Mouse (Mus musculus): ENCODE measurements around the gene Zfhx2. TPM values are rescaled to one million over a fixed set of nuclear protein-coding genes. Genes with fewer than 3 reads are reported as not detected.

Gene Zfhx2
- polyA plus RNA-seq, 1 experiment from 2014 or later = 24.5 TPM

DNA sequence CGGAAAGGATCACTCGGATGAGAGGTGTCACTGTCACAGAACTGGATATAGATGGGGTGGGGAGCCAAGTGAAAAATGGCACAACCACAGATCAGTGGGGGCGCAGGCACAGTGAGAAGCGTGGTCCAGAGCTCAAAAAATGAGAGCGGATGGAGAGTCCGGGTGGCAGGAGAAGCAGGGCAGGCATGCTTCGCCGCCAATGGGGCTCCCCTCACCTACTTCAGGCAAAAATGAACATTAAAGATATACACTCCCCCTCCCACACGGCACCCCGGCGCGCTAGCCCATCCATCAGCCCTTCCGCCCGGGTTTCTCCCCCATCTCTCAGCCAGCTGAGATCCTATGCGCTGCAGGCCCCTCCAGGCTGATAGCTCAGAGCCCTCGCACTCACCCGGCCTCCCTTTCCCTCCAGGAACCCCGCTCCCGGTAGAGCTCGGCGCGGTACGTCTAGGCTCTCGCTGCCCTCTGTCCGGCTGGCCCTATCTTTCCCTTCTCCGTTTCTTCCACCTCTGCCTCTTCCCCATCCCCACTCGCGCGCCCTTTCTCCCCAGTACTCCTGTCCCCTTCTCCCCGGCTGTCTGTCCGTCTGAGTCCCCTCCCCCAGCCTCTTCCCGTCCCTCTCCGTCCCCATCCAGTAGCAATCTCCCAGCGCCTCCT lies 787 bp downstream of the Zfhx2 start:
- Histone ChIP-seq H3K4me3 (replicated peaks) (peak overlapping the region; percentile 72), H3K36me3 (no peaks in the 10 kb centered on the region), H3K9me3 (replicated peaks) (no peaks in the 10 kb centered on the region), H3K4me2 (peak overlapping the region; percentile 76), H3K27me3 (replicated peaks) (no peaks in the 10 kb centered on the region), H3K27ac (replicated peaks) (peak overlapping the region; percentile 95), H3K4me1 (peaks cover 73% of the 10 kb centered on the region), H3K9ac (replicated peaks) (peak overlapping the region; percentile 89)
- WGBS = 1% methylated on average over 34 of the region's 34 CpGs
- ATAC-seq (ENCODE audit: low FRiP score) = peak; percentile 21

DNA sequence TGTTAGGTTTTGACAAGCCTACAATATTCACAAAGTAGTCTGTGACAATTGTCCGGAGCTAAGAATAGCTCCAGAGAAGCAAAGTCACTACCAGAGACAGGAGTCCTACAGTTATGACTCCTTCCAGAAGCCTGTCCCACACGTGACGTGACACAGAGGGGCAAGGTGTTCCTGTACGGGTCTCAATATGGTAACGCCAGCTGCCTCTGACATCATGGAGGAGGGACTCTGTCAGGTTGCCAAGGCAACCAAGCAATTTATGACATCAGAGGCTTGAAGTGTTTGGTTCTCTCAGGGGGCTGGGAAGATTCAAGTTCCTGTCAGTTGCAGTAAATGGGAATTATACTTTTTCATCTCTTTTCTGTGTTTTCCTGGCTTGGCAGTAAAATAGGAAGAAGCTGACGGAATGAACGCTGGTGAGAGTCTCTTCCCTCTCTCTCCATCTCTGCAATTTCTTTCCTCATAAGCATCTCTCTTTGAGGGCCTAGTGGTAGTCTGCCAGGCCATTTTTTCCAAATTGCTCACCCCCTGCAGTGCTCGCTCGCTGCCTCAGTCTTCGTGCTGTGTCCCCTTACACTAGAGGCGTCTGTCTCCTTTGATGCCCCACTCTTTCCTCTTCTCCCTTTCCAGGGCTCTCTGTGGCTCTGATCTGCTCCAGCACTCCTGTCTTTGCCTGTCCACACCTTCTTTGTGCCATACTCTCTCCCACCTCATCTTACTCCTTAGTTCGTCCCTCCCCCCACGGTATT lies 2.8 kb downstream of the Zfhx2 start:
- no peak for ATAC-seq (ENCODE audit: low FRiP score)
- peak overlapping the region; percentile 89; the same call in 1 of the 2 replicates for H3K9ac ChIP-seq (replicated peaks)
- H3K36me3 ChIP-seq = no peaks in the 10 kb centered on the region
- peak overlapping the region; percentile 95 for H3K27ac ChIP-seq (replicated peaks)
- WGBS = 29% methylated on average over 13 of the region's 13 CpGs
- peak overlapping the region; percentile 76 for H3K4me2 ChIP-seq
- H3K27me3 ChIP-seq (replicated peaks) = no peaks in the 10 kb centered on the region
- H3K4me1 ChIP-seq = peaks cover 77% of the 10 kb centered on the region
- peak overlapping the region; percentile 72 for H3K4me3 ChIP-seq (replicated peaks)
- H3K9me3 ChIP-seq (replicated peaks) = no peaks in the 10 kb centered on the region

DNA sequence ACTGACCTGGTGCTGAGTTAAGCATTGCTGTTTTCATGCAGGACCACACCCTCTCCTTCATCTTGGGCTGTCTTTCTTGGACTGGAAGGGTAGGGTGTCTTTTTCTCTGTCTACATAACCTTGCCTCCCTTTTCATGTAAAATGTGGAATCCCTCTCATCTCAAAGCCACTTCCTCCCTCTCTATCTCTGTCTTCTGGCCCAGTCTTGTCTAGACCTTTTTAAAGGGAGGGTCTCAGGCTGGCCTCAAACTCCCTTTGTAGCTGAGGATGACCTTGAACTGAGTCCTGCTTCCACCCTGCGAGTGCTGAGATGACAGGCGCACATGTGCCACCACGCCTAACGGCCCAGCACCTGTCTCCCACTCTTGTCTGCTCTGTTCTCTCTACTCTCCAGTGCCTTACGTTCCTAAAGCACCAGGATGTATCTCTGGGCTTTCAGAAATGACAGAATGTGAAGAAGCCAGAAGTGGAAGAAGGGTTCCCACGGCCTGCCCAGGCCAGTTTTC lies 6.1 kb downstream of the Zfhx2 start:
- 85% methylated on average over 6 of the region's 6 CpGs for WGBS
- H3K4me1 ChIP-seq = peaks cover 79% of the 10 kb centered on the region
- no peak for ATAC-seq (ENCODE audit: low FRiP score)
- no peak overlapping the region for H3K4me3 ChIP-seq (replicated peaks)
- H3K27me3 ChIP-seq (replicated peaks) = no peaks in the 10 kb centered on the region
- no peak overlapping the region; the same call in 1 of the 2 replicates for H3K9ac ChIP-seq (replicated peaks)
- 0 out of 2 replicates have a peak overlapping the region, but pooled peaks have one; percentile 22 for H3K4me2 ChIP-seq
- no peaks in the 10 kb centered on the region for H3K36me3 ChIP-seq
- peak overlapping the region; percentile 76 for H3K27ac ChIP-seq (replicated peaks)
- no peaks in the 10 kb centered on the region for H3K9me3 ChIP-seq (replicated peaks)

DNA sequence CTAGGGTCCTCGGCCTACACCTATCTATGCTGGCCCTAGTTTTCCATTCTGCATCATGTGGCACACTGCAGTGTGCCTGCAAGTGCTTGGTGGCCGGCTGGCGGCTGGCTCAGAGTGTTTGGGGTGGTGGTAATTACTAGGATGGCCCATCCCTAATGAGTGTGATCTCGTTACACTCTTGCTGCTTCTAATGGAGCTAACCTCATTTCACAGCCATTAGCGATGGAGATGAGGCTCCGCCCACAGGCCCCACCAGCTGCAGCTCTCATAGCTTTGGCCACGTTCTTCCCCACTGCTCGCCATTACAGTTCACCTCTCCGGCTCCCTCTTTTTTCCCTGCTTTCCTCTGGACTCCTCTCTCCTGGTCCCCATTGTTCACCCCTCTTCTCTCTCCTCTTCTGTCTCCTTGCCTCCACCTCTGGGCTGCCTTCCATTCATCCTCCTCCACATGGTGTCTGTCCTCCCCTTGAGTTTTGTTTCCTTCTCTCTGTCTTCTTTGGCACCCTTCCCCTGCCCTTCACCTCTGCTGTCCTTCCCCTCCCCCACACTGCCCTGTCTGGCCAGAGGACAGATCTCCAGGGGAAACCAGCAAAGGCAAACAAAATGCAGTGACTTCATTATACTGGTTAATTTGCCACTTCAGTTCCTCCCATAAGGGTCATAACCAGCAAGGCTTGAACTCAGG lies 6.7 kb downstream of the Zfhx2 start:
- no peak overlapping the region for H3K4me3 ChIP-seq (replicated peaks)
- no peaks in the 10 kb centered on the region for H3K27me3 ChIP-seq (replicated peaks)
- H3K27ac ChIP-seq (replicated peaks) = peak overlapping the region; percentile 76
- no peak overlapping the region; the same call in 1 of the 2 replicates for H3K9ac ChIP-seq (replicated peaks)
- H3K9me3 ChIP-seq (replicated peaks) = no peaks in the 10 kb centered on the region
- no peaks in the 10 kb centered on the region for H3K36me3 ChIP-seq
- peak overlapping the region; percentile 22 for H3K4me2 ChIP-seq
- peaks cover 76% of the 10 kb centered on the region for H3K4me1 ChIP-seq
- peak; percentile 26; the same call in 1 of the 2 replicates for ATAC-seq (ENCODE audit: low FRiP score)
- 18% methylated on average over 9 of the region's 9 CpGs for WGBS

DNA sequence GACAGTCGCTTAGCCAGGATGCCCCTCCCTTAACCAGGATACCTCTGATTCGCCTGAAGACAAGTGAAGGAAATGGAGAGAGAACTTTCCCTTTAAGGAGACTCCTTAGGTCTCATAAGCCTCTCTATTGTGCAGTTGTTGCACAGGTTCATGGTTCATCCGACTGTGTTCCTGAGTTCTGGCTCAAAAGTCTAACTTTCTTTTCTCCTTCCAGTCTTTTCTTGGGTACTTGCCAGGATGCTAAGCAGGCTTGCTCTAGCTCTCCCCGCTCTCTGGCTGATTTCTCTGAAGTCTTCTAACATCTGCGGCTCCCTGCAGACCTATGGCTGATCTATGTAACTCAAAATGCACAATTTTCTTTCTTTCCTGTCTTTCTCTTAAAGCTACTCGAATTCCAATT lies 8.6 kb downstream of the Zfhx2 start:
- ATAC-seq (ENCODE audit: low FRiP score) = no peak
- H3K4me3 ChIP-seq (replicated peaks) = no peak overlapping the region
- H3K9ac ChIP-seq (replicated peaks) = no peak overlapping the region
- H3K4me2 ChIP-seq = no peak overlapping the region
- peaks cover 74% of the 10 kb centered on the region for H3K4me1 ChIP-seq
- H3K36me3 ChIP-seq = no peaks in the 10 kb centered on the region
- H3K27me3 ChIP-seq (replicated peaks) = no peaks in the 10 kb centered on the region
- H3K27ac ChIP-seq (replicated peaks) = 0 out of 2 replicates have a peak overlapping the region, but pooled peaks have one; percentile 33
- WGBS = 70% methylated on average over 6 of the region's 6 CpGs
- no peaks in the 10 kb centered on the region for H3K9me3 ChIP-seq (replicated peaks)

DNA sequence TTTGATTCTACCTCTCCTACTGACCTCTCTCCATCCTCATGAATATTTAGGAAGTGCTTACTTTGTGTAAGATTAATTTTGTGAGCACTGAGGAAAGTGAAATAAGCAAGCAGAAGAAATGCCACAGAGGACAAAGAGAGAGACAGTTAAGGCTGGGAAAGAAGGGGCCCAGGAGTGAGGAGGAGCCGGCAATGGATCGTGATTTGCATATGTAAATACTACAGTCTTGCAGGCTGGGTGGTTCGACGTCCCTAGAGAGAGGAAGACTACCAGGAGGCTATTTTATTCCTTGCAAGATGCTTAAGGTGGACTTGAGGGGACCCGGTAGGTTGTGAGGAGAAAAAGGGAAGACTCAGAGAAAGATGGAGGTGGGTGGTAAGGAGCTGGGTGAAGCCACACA lies 11.0 kb downstream of the Zfhx2 start:
- Histone ChIP-seq H3K9ac (replicated peaks) (no peak overlapping the region), H3K4me2 (no peak overlapping the region), H3K9me3 (replicated peaks) (no peaks in the 10 kb centered on the region), H3K4me3 (replicated peaks) (no peak overlapping the region), H3K4me1 (peaks cover 74% of the 10 kb centered on the region), H3K27me3 (replicated peaks) (no peaks in the 10 kb centered on the region), H3K36me3 (no peaks in the 10 kb centered on the region), H3K27ac (replicated peaks) (peak overlapping the region; percentile 66)
- WGBS = 11% methylated on average over 5 of the region's 5 CpGs
- no peak for ATAC-seq (ENCODE audit: low FRiP score)

DNA sequence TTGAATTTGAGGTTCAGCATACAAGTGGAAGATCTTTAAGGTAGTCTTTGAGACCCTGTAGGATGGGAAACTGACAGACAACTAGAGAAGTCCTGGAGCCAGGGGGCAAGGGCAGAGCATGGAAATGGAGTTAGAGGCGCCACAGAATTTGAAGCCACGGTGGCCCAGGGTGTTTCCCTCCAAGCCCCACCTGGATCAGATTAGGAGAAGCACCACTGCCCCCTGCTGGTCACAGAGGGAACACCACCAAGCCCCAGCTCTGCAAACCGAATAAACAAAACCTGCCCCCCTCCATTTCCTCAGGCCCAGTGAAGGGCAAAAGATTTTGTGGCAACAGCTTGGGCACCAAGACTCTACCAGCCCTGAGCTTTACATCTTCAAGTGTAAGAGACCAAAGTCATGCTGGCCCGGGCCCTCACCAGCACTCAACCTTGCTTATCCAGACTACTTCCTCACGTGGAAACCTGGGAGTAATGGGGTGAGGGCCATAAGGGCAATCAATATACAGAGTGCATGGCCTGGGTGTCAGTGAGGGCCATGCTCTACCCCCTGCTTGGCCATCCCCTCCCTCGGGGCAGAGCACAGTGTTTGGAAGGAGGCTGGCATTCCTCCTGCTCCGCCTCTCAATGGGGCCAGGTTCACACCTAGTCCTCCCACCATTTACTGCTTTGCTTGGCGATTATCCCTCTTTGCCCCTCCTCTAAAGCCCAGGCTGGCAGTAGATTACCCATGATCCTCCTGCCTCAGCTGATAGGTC lies 12.7 kb downstream of the Zfhx2 start:
- H3K27ac ChIP-seq (replicated peaks) = peak overlapping the region; percentile 87
- peak; percentile 49; the same call in 1 of the 2 replicates for ATAC-seq (ENCODE audit: low FRiP score)
- no peak overlapping the region for H3K4me3 ChIP-seq (replicated peaks)
- H3K27me3 ChIP-seq (replicated peaks) = no peaks in the 10 kb centered on the region
- H3K36me3 ChIP-seq = peaks cover 7% of the 10 kb centered on the region
- H3K9me3 ChIP-seq (replicated peaks) = no peaks in the 10 kb centered on the region
- H3K9ac ChIP-seq (replicated peaks) = peak overlapping the region; percentile 45
- 15% methylated on average over 8 of the region's 8 CpGs for WGBS
- peak overlapping the region; percentile 49 for H3K4me2 ChIP-seq
- H3K4me1 ChIP-seq = peaks cover 71% of the 10 kb centered on the region

DNA sequence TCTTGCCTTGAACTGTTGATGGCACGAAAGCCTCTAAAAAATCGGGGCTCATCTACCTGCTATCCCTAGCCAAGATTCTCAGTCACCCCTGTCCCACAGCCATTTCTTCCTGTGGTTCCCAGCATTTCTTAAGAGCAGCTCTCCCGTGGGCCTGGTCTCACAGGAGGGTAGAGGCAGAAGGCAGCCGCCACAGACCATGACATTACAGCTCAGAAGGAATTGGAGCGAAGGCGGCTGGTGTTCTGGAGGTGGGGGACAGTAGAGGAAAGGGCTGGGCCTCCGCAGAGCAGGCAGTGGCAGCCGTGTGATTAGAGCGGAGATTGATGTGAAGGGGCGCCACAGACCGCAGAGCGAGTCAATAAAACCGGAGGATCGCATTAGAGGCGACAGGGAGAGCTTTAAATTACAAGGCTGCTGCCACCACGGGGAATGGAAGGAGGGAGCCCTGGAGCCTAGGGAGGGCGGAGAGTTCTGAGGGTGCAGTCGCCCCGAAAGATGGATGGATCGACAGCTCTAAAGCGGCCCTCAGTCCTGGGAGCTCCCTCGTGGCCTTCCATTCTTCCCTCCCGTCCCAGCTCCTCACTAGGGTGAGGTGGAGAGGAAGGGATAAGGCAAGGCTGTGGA lies 13.6 kb downstream of the Zfhx2 start:
- Histone ChIP-seq H3K4me1 (peaks cover 64% of the 10 kb centered on the region), H3K4me3 (replicated peaks) (peak overlapping the region; percentile 5; the same call in 1 of the 2 replicates), H3K9me3 (replicated peaks) (no peaks in the 10 kb centered on the region), H3K9ac (replicated peaks) (peak overlapping the region; percentile 45), H3K36me3 (peaks cover 16% of the 10 kb centered on the region), H3K27ac (replicated peaks) (peak overlapping the region; percentile 87), H3K27me3 (replicated peaks) (no peaks in the 10 kb centered on the region), H3K4me2 (peak overlapping the region; percentile 49)
- 1% methylated on average over 23 of the region's 23 CpGs for WGBS
- peak; percentile 70 for ATAC-seq (ENCODE audit: low FRiP score)

DNA sequence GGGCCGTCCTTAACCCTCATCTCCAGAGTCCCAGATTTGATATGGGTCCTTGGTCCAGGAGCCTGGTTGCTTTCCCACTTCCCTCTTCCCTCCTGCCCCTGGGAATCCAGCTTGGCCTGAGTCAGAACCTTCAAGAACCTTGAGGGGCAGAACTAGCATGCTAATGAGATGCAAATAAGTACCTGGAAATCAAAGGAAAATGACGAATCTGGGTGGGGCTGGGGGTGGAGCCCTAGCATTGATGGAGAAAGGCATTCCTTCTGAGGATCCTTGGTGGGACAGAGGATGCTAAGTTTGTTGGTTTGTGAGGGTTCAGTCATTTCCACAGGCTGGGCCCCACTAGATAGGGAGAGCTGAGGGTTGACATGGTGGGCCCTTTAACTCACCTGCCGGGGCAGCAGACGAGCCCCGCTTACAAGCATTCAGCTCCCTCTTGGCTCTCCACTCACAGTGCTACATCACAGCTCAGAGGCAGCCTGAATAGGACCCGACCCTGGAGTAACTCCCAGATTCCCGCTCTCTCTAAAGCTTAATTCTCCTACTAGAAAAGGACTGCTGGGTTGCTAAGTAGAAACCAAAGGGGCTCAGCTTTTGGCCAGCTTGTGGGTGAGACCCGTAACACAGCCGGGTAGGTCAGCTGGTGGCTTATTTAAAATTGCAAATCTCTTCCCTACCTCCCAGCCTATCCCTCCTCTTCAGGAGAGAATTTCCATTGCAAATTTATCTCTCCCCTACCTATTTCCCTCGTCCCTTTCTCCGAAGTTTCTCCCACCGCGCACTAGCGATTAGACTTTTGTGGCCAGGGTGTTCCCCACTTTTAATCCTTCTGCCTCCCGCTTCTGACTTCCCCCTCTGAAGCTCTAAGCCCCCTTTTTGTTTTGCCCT lies 14.4 kb downstream of the Zfhx2 start:
- Histone ChIP-seq H3K9ac (replicated peaks) (peak overlapping the region; percentile 45; the same call in 1 of the 2 replicates), H3K27ac (replicated peaks) (peak overlapping the region; percentile 87), H3K36me3 (peaks cover 24% of the 10 kb centered on the region), H3K27me3 (replicated peaks) (no peaks in the 10 kb centered on the region), H3K4me1 (peaks cover 65% of the 10 kb centered on the region), H3K4me2 (peak overlapping the region; percentile 49), H3K9me3 (replicated peaks) (no peaks in the 10 kb centered on the region), H3K4me3 (replicated peaks) (no peak overlapping the region)
- WGBS = 14% methylated on average over 15 of the region's 15 CpGs
- ATAC-seq (ENCODE audit: low FRiP score) = peak; percentile 11; the same call in 1 of the 2 replicates

DNA sequence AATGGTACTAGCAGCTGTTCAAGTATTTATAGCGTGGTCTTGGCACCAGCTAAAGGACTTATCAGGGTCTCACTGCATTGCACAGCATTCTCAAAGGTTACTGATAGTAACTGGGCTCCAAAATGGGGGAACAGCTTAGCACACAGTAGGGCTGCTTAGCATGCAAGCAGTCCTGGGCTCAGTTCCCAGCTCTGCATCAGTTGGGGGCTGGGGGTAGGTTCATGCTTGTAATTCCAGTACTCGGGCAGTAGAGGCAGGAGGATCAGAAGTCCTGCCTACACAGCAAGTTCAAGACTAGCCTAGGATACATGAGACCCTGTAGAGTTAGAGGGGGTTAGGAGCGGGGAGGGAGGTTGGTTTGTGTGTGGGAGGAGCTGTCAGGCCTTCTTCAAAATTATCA lies 15.2 kb downstream of the Zfhx2 start:
- peaks cover 73% of the 10 kb centered on the region for H3K4me1 ChIP-seq
- no peak overlapping the region for H3K4me3 ChIP-seq (replicated peaks)
- H3K36me3 ChIP-seq = peaks cover 31% of the 10 kb centered on the region
- H3K9ac ChIP-seq (replicated peaks) = no peak overlapping the region
- peak overlapping the region; percentile 87 for H3K27ac ChIP-seq (replicated peaks)
- no peak overlapping the region for H3K4me2 ChIP-seq
- ATAC-seq (ENCODE audit: low FRiP score) = no peak
- WGBS = 72% methylated on average over 3 of the region's 3 CpGs
- no peaks in the 10 kb centered on the region for H3K9me3 ChIP-seq (replicated peaks)
- H3K27me3 ChIP-seq (replicated peaks) = no peaks in the 10 kb centered on the region
